8 mouse cellular contexts compared by ENCODE assay signal in the genomic region with DNA sequence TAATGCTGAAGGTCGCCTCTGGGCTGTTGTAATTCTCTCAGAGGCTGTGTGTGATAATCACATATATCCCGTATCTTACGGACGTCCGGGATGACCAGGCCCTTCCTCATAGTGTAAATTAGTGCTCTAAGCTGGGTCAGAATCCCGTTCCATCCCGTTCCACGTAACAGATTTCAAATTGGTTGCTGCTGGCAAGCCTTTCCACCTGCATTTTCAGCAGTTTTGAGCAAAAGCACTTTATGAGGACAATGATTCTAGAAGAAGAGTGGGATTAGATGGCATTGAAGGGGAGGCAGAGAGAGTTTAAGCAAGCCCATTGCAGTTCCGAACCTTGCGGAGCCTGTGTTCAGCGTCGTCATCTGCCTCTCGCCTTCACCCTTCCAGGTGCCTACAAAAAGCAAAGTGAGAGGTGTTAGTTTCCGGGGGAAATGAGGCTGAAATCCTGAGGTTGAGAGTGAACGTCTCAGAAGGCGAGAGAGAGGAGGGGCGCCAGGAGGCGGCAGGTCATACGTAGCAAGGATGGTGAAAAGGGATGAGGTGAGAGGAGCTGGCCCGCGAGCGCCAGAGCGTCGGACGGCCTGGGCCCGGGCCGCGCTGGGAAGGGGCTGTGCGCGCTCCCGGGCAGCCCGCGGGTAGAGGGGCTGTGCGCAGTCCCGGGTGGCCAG. TPM values are rescaled to one million over a fixed set of nuclear protein-coding genes. Genes with fewer than 3 reads are reported as not detected.
DNase-seq lines count a peak whose midpoint lies in the region; ATAC-seq lines count a peak whose summit lies in the region.

No protein-coding gene starts in this region.

- ATAC-seq in kidney, embryonic 14.5 days (ENCODE audit: low FRiP score, low TSS enrichment) = no peak
- ATAC-seq in CD4-positive, CD25-positive, alpha-beta regulatory T cell, adult 4 months = peak; percentile 56
- peak; percentile 6 for ATAC-seq in common myeloid progenitor, adult 5-6 weeks (replicated peaks; ENCODE audit: low read depth, poor library complexity, severe bottlenecking)
- peak; percentile 3 to 31; a peak in 2 of 4 replicates for ATAC-seq in hematopoietic stem cell, adult 5-6 weeks (replicated peaks in 1 of 2; ENCODE audit: insufficient read depth in 1 of 2, low FRiP score in 2 of 2, low TSS enrichment in 1 of 2, low read depth in 1 of 2, poor library complexity in 2 of 2, severe bottlenecking in 2 of 2)
- ATAC-seq in megakaryocyte, adult 5-6 weeks (ENCODE audit: poor library complexity, severe bottlenecking) = peak; percentile 19

- no peaks in the 10 kb centered on the region for H3K9me3 ChIP-seq in kidney, embryonic 14.5 days (ENCODE audit: control insufficient read depth, low read length)

- H3K9ac ChIP-seq in kidney, embryonic 14.5 days (ENCODE audit: low read depth, low read length) = peak overlapping the region; percentile 74

- H3K4me1 ChIP-seq in kidney, embryonic 14.5 days (ENCODE audit: control insufficient read depth, insufficient read depth, low read length) = no peaks in the 10 kb centered on the region

- peak overlapping the region; percentile 62 for H3K4me3 ChIP-seq in kidney, embryonic 14.5 days (ENCODE audit: low read length)

- peak overlapping the region; percentile 76 for H3K4me2 ChIP-seq in kidney, embryonic 14.5 days (replicated peaks; ENCODE audit: low read depth, low read length)

- no peaks in the 10 kb centered on the region for H3K27me3 ChIP-seq in kidney, embryonic 14.5 days (ENCODE audit: control insufficient read depth, insufficient read depth, low read length)

- H3K36me3 ChIP-seq in kidney, embryonic 14.5 days (ENCODE audit: control insufficient read depth, insufficient read depth, low read length) = peaks cover 5% of the 10 kb centered on the region; the same call in 1 of the 2 replicates

- DNase-seq in kidney, postnatal 25 days = no peak
- peak; percentile 42 to 49 for DNase-seq in thymus, postnatal 10 days (ENCODE audit: low spot score in 2 of 2)
- DNase-seq in kidney, postnatal 36 days = no peak

- H3K27ac ChIP-seq in kidney, embryonic 14.5 days (ENCODE audit: low read depth, low read length) = peak overlapping the region; percentile 60; the same call in 1 of the 2 replicates

- under 1% methylated on average over 33 of the region's 35 CpGs for WGBS in kidney, embryonic 14.5 days

RNA-seq across cellular contexts. Expression of a gene that starts 0.5 kb away (rescaled TPM):
- polyA plus RNA-seq in kidney, embryonic 14.5 days (2014; fragmentation: Nextera tagmentation; extraction: Ambion mirVana) = 18.2 and 22.0 TPM in 2 replicates
- polyA plus RNA-seq in CD4-positive, CD25-positive, alpha-beta regulatory T cell, adult 4 months (2017; shearing (Covaris generic)) = 10 to 100 TPM; 18.5 to 36.3 TPM
- total RNA-seq in common myeloid progenitor, adult 5-6 weeks (2017) = 13.2 and 23.2 TPM in 2 replicates
- 24.9 and 35.6 TPM in 2 replicates for total RNA-seq in hematopoietic stem cell, adult 5-6 weeks (2017)
- 4.5 and 4.8 TPM in 2 replicates for total RNA-seq in megakaryocyte, adult 5-6 weeks (2015)
- total RNA-seq in megakaryocyte, adult 5-6 weeks (2017) = 6.5 and 7.4 TPM in 2 replicates

RNA-seq across cellular contexts. Expression of a gene that starts 35.8 kb away (rescaled TPM):
- 72.4 and 93.1 TPM in 2 replicates for polyA plus RNA-seq in kidney, embryonic 14.5 days (2014; fragmentation: Nextera tagmentation; extraction: Ambion mirVana)
- 100 to 1,000 TPM; 143 to 164 TPM for polyA plus RNA-seq in CD4-positive, CD25-positive, alpha-beta regulatory T cell, adult 4 months (2017; shearing (Covaris generic))
- total RNA-seq in common myeloid progenitor, adult 5-6 weeks (2017) = 139 and 144 TPM in 2 replicates
- total RNA-seq in hematopoietic stem cell, adult 5-6 weeks (2017) = 232 and 268 TPM in 2 replicates
- 173 and 186 TPM in 2 replicates for total RNA-seq in megakaryocyte, adult 5-6 weeks (2015)
- total RNA-seq in megakaryocyte, adult 5-6 weeks (2017) = 175 and 190 TPM in 2 replicates

RNA-seq across cellular contexts. Expression of a gene that starts 36.3 kb away (rescaled TPM):
- 42.7 and 43.5 TPM in 2 replicates for polyA plus RNA-seq in kidney, embryonic 14.5 days (2014; fragmentation: Nextera tagmentation; extraction: Ambion mirVana)
- 10 to 100 TPM; 31.0 to 32.7 TPM for polyA plus RNA-seq in CD4-positive, CD25-positive, alpha-beta regulatory T cell, adult 4 months (2017; shearing (Covaris generic))
- total RNA-seq in common myeloid progenitor, adult 5-6 weeks (2017) = 9.1 and 9.8 TPM in 2 replicates
- 9.1 and 18.4 TPM in 2 replicates for total RNA-seq in hematopoietic stem cell, adult 5-6 weeks (2017)
- total RNA-seq in megakaryocyte, adult 5-6 weeks (2015) = 31.7 and 34.7 TPM in 2 replicates
- total RNA-seq in megakaryocyte, adult 5-6 weeks (2017) = 24.5 and 28.3 TPM in 2 replicates

RNA-seq across cellular contexts. Expression of a gene that starts 55.5 kb away (rescaled TPM):
- polyA plus RNA-seq in kidney, embryonic 14.5 days (2014; fragmentation: Nextera tagmentation; extraction: Ambion mirVana) = 59.8 and 67.3 TPM in 2 replicates
- 10 to 100 TPM; 78.1 to 88.1 TPM for polyA plus RNA-seq in CD4-positive, CD25-positive, alpha-beta regulatory T cell, adult 4 months (2017; shearing (Covaris generic))
- 30.9 and 37.2 TPM in 2 replicates for total RNA-seq in common myeloid progenitor, adult 5-6 weeks (2017)
- 22.6 and 23.0 TPM in 2 replicates for total RNA-seq in hematopoietic stem cell, adult 5-6 weeks (2017)
- 58.9 and 59.1 TPM in 2 replicates for total RNA-seq in megakaryocyte, adult 5-6 weeks (2015)
- 38.2 and 44.0 TPM in 2 replicates for total RNA-seq in megakaryocyte, adult 5-6 weeks (2017)

Comparison
In these comparisons a context has a peak if more than half of its experiments do, and no peak if none do; other contexts are left out.
1. DNase-seq: peak in thymus, postnatal 10 days (2 of 2); none in kidney, postnatal 25 days (0 of 2) and kidney, postnatal 36 days (0 of 2).